Mouse (Mus musculus): Measurements from ENCODE around the gene Nhsl1. TPM values are rescaled to one million over a fixed set of nuclear protein-coding genes. Genes with fewer than 3 reads are reported as not detected.

The Nhsl1 gene
- polyA plus RNA-seq, 2 experiments = 0.50 to 0.64 TPM

DNA sequence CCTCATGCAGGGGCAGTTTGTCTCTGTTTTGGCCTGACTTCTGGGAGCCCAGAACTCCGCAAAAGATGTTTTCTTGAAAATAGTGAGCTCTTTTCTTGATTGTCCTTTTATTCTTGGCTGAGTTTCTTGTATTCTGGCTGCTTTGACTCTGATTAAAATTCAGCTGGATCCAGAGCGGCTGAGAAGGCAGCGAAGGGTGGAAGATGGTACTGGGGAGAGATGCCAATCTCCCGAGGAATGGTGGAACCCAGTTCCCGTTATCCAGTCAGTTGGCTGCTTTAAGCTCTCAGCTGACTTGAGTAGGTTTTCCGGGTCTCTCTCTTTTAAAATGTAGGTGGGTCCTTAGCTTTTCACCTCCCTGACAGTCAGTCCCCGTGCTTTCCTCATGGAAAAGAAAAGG lies 47.9 kb downstream of the Nhsl1 start:
- 67% methylated on average over 7 of the region's 7 CpGs for WGBS (ENCODE audit: insufficient replicate concordance)
- no peak overlapping the region for H3K4me2 ChIP-seq (ENCODE audit: low read depth)
- ATAC-seq (ENCODE audit: insufficient read depth) (no peak), DNase-seq (ENCODE audit: low read depth in 3 of 3, low spot score in 3 of 3) (no peak)
- H3K9me3 ChIP-seq (ENCODE audit: control insufficient read depth, low read length) = no peaks in the 10 kb centered on the region
- H3K4me1 ChIP-seq (replicated peaks; ENCODE audit: control insufficient read depth in 2 of 2, insufficient read depth in 2 of 2, low read length in 1 of 2) = peaks cover 0 to 3% of the 10 kb centered on the region in 2 experiments; a peak in 2 of 4 replicates
- no peak overlapping the region for H3K9ac ChIP-seq (replicated peaks)
- no peaks in the 10 kb centered on the region for H3K36me3 ChIP-seq (replicated peaks; ENCODE audit: control insufficient read depth, insufficient read depth, low read depth)
- H3K27me3 ChIP-seq (ENCODE audit: control insufficient read depth, insufficient read depth, low read length) = no peaks in the 10 kb centered on the region
- H3K4me3 ChIP-seq (ENCODE audit: insufficient read depth in 1 of 2, low read depth in 2 of 2, low read length in 2 of 2) = no peak overlapping the region
- no peak for TF ChIP-seq CTCF (IDR thresholded peaks at IDR 0.05; ENCODE audit: low read depth)
- TF ChIP-seq EP300 (IDR thresholded peaks at IDR 0.05; ENCODE audit: low read depth) = no peak
- no peak overlapping the region for H3K27ac ChIP-seq

DNA sequence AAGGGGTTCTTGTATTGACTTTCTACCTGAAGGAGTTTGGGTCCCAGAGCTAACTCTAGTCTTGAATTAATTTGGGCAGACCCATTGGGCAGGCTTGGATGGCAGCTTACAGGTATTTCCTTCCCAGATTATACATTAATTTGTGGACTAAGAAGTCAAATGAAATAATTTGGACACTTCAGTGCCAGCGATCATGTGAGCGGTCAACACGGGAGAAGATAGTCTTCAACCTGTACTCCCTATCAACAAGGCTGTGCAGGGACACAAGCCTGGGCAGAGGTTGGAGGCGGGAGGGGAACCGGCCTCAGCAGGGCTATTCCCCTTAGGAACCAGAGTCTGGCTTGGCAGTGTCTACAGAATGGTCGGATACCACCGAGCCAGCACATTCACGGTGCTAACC lies 49.3 kb downstream of the Nhsl1 start:
- Histone ChIP-seq H3K9ac (replicated peaks) (no peak overlapping the region), H3K4me3 (ENCODE audit: insufficient read depth in 1 of 2, low read depth in 2 of 2, low read length in 2 of 2) (no peak overlapping the region), H3K27me3 (ENCODE audit: control insufficient read depth, insufficient read depth, low read length) (no peaks in the 10 kb centered on the region), H3K4me2 (ENCODE audit: low read depth) (no peak overlapping the region), H3K9me3 (ENCODE audit: control insufficient read depth, low read length) (no peaks in the 10 kb centered on the region), H3K36me3 (replicated peaks; ENCODE audit: control insufficient read depth, insufficient read depth, low read depth) (no peaks in the 10 kb centered on the region), H3K4me1 (replicated peaks; ENCODE audit: control insufficient read depth in 2 of 2, insufficient read depth in 2 of 2, low read length in 1 of 2) (peaks cover 0 to 9% of the 10 kb centered on the region in 2 experiments; a peak in 2 of 4 replicates), H3K27ac (no peak overlapping the region)
- ATAC-seq (ENCODE audit: insufficient read depth) (no peak), DNase-seq (ENCODE audit: low read depth in 3 of 3, low spot score in 3 of 3) (no peak)
- WGBS (ENCODE audit: insufficient replicate concordance) = 70% methylated on average over 8 of the region's 8 CpGs
- no peak for TF ChIP-seq CTCF (IDR thresholded peaks at IDR 0.05; ENCODE audit: low read depth)
- TF ChIP-seq EP300 (IDR thresholded peaks at IDR 0.05; ENCODE audit: low read depth) = no peak

DNA sequence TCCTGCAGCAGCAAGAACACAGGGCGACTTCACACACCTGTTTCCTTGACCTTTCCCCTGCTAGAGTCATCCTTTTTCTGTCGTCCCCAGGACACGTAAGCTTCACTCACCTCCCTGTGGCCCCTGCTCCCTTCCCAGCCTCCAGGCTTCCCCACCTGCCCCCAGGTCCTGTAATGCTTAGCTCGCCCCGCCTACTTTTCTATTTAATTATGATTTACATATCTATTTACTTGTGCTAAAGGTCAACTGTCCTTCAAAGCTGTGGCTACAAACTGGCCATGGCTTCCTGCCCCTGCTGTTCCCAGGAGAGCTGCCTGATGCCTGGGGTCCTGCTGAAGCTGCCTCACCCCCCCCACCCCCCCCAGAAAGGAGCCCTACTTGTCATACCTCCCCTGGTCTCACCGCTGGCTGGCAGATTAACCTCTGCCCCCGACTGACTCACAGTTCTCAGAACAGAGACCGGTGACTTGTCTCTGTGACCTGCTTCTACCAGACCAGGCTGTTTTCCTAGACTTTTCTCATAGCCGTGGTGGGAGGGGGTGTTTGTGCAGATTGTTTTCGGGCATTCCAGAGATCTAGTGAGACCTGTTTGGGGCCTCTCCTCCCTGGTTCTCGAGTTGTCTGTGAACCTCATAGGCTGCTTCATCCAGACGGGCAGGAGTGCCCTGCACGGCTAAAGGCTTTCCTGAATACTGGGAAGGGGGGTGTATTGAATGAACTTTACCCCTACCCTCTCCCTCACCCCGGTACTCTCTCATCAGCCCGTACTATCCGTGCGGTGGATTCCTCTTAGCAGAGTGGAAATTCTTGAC lies 51.9 kb downstream of the Nhsl1 start:
- ATAC-seq (ENCODE audit: insufficient read depth) = peak; percentile 73
- Histone ChIP-seq H3K4me3 (ENCODE audit: insufficient read depth in 1 of 2, low read depth in 2 of 2, low read length in 2 of 2) (no peak overlapping the region), H3K27me3 (ENCODE audit: control insufficient read depth, insufficient read depth, low read length) (no peaks in the 10 kb centered on the region), H3K4me1 (replicated peaks; ENCODE audit: control insufficient read depth in 2 of 2, insufficient read depth in 2 of 2, low read length in 1 of 2) (peaks cover 0 to 9% of the 10 kb centered on the region in 2 experiments; a peak in 2 of 4 replicates), H3K9ac (replicated peaks) (no peak overlapping the region), H3K36me3 (replicated peaks; ENCODE audit: control insufficient read depth, insufficient read depth, low read depth) (no peaks in the 10 kb centered on the region), H3K4me2 (ENCODE audit: low read depth) (peak overlapping the region; percentile 31), H3K27ac (no peak overlapping the region), H3K9me3 (ENCODE audit: control insufficient read depth, low read length) (no peaks in the 10 kb centered on the region)
- peak in 1 of 3 experiments; percentile 11 for DNase-seq (ENCODE audit: low read depth in 3 of 3, low spot score in 3 of 3)
- TF ChIP-seq CTCF (IDR thresholded peaks at IDR 0.05; ENCODE audit: low read depth) (no peak), EP300 (IDR thresholded peaks at IDR 0.05; ENCODE audit: low read depth) (no peak)
- 48% methylated on average over 17 of the region's 17 CpGs for WGBS (ENCODE audit: insufficient replicate concordance)

DNA sequence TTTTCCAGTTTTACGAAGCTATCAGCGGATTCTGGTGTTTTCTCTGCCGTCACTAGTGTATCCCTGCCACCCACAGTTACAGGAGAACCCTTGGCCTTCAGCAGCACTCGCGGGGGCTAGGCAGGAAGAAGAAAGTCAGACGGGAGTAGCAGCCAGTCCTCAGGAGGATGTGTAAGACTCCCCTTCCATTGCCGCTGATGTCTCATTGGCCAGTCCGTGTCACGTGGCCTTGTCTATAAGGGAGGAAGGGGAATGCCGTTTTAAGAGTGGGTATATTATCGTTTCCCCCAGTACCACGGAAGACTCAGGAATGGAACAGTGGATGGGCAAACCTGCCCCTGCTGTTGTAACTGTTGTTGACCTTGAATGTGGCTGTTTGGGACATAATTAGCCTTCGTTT lies 53.1 kb downstream of the Nhsl1 start:
- DNase-seq (ENCODE audit: low read depth in 3 of 3, low spot score in 3 of 3) (no peak), ATAC-seq (ENCODE audit: insufficient read depth) (no peak)
- H3K27ac ChIP-seq = no peak overlapping the region
- H3K4me1 ChIP-seq (replicated peaks; ENCODE audit: control insufficient read depth in 2 of 2, insufficient read depth in 2 of 2, low read length in 1 of 2) = peaks cover 0 to 9% of the 10 kb centered on the region in 2 experiments; a peak in 2 of 4 replicates
- no peaks in the 10 kb centered on the region for H3K9me3 ChIP-seq (ENCODE audit: control insufficient read depth, low read length)
- no peak for TF ChIP-seq CTCF (IDR thresholded peaks at IDR 0.05; ENCODE audit: low read depth)
- TF ChIP-seq EP300 (IDR thresholded peaks at IDR 0.05; ENCODE audit: low read depth) = no peak
- H3K27me3 ChIP-seq (ENCODE audit: control insufficient read depth, insufficient read depth, low read length) = no peaks in the 10 kb centered on the region
- no peak overlapping the region for H3K9ac ChIP-seq (replicated peaks)
- peak overlapping the region; percentile 31; the same call in 1 of the 2 replicates for H3K4me2 ChIP-seq (ENCODE audit: low read depth)
- H3K4me3 ChIP-seq (ENCODE audit: insufficient read depth in 1 of 2, low read depth in 2 of 2, low read length in 2 of 2) = no peak overlapping the region
- no peaks in the 10 kb centered on the region for H3K36me3 ChIP-seq (replicated peaks; ENCODE audit: control insufficient read depth, insufficient read depth, low read depth)
- WGBS (ENCODE audit: insufficient replicate concordance) = 53% methylated on average over 13 of the region's 13 CpGs

DNA sequence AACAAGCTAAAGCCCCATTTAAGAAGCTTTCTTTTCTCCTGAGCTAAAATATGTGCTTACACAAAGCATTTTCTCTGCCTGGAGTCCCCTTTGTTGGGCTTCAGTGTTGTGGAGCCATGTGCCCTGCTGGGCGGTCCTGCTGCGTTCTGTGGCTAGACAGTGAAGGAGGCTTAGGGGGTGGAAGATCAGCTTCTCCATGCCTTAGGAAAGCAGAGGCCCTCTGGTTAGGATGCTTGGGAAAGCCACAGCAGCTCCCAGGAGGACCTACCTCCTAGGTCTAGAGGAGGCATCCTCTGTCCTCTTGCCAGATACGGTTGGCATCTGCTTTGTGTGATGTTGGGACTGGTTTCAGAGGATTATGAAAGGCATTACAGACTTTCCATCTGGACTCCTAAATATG lies 56.5 kb downstream of the Nhsl1 start:
- Histone ChIP-seq H3K4me3 (ENCODE audit: insufficient read depth in 1 of 2, low read depth in 2 of 2, low read length in 2 of 2) (no peak overlapping the region), H3K9ac (replicated peaks) (no peak overlapping the region), H3K4me1 (replicated peaks; ENCODE audit: control insufficient read depth in 2 of 2, insufficient read depth in 2 of 2, low read length in 1 of 2) (peaks cover 0 to 9% of the 10 kb centered on the region in 2 experiments; a peak in 2 of 4 replicates), H3K4me2 (ENCODE audit: low read depth) (no peak overlapping the region), H3K9me3 (ENCODE audit: control insufficient read depth, low read length) (no peaks in the 10 kb centered on the region), H3K27ac (no peak overlapping the region), H3K36me3 (replicated peaks; ENCODE audit: control insufficient read depth, insufficient read depth, low read depth) (no peaks in the 10 kb centered on the region), H3K27me3 (ENCODE audit: control insufficient read depth, insufficient read depth, low read length) (no peaks in the 10 kb centered on the region)
- WGBS (ENCODE audit: insufficient replicate concordance) = 75% methylated on average over 3 of the region's 3 CpGs
- TF ChIP-seq CTCF (IDR thresholded peaks at IDR 0.05; ENCODE audit: low read depth) (no peak), EP300 (IDR thresholded peaks at IDR 0.05; ENCODE audit: low read depth) (no peak)
- ATAC-seq (ENCODE audit: insufficient read depth) = no peak
- DNase-seq (ENCODE audit: low read depth in 3 of 3, low spot score in 3 of 3) = no peak

All from liver, embryonic 14.5 days (tissue).